Mouse (Mus musculus) heart, embryonic 15.5 days (tissue): ENCODE results near the gene Plekhm1. TPM values are rescaled to one million over a fixed set of nuclear protein-coding genes. Genes with fewer than 3 reads are reported as not detected.
A peak's percentile ranks its signal among the peaks of the same experiment; 100 is the strongest.
"Not testable (repeated sequence)": the region's sequence is repeated elsewhere in the genome, so short reads cannot be mapped to it uniquely, and the experiment has no call there.

Experiments
- ATAC-seq: fragments of 200-750 bp; cut with Nextera tagmentation; replicated peaks from 2 replicates; pipeline ENCODE4 v1.8.0; 2017; ENCODE audit warnings: low read depth, moderate TSS enrichment; ENCODE audit not compliant: insufficient number of reproducible peaks, insufficient read depth, low FRiP score
- H3K27ac ChIP-seq: fragments of 300-500 bp; sonication (generic); 2 replicates; pipeline ENCODE4 v1.5.1; 2015; ENCODE audit warnings: mild to moderate bottlenecking, inconsistent platforms
- H3K27me3 ChIP-seq: fragments of 300-500 bp; sonication (generic); 2 replicates; pipeline ENCODE4 v1.6.1; 2015; ENCODE audit warnings: inconsistent platforms
- H3K36me3 ChIP-seq: fragments of 300-500 bp; sonication (generic); 2 replicates; pipeline ENCODE4 v1.6.1; 2015; ENCODE audit warnings: mild to moderate bottlenecking, inconsistent platforms
- H3K4me1 ChIP-seq: fragments of 300-500 bp; sonication (generic); replicated peaks from 2 replicates; pipeline ENCODE4 v1.6.1; 2015; ENCODE audit warnings: inconsistent platforms
- H3K4me2 ChIP-seq: fragments of 300-500 bp; sonication (generic); 2 replicates; pipeline ENCODE4 v1.6.1; 2015; ENCODE audit warnings: inconsistent platforms, mild to moderate bottlenecking, moderate library complexity
- H3K4me3 ChIP-seq: fragments of 300-500 bp; sonication (generic); 2 replicates; pipeline ENCODE4 v1.5.1; 2015; ENCODE audit warnings: mild to moderate bottlenecking, inconsistent platforms
- H3K9ac ChIP-seq: fragments of 300-500 bp; sonication (generic); 2 replicates; pipeline ENCODE4 v1.6.1; 2015; ENCODE audit warnings: mild to moderate bottlenecking, inconsistent platforms
- H3K9me3 ChIP-seq: fragments of 300-500 bp; sonication (generic); replicated peaks from 2 replicates; pipeline ENCODE4 v1.6.1; 2016; ENCODE audit warnings: inconsistent platforms
- WGBS: fragments of 180-500 bp; shearing (Covaris S2); methylation state at CpG from one replicate; pipeline ENCODE4 v1.1.7; 2015; ENCODE audit warnings: mixed read lengths; 5-methylcytosine and 5-hydroxymethylcytosine counted together
- polyA plus RNA-seq: library from polyadenylated mRNA; unstranded; fragments of >200 nt; fragmentation: Nextera tagmentation; extraction: Ambion mirVana; gene quantifications from 2 replicates; pipeline ENCODE4 v1.2.1, GENCODE M21; 2015

The Plekhm1 gene
- 4.8 and 6.1 TPM in 2 replicates for polyA plus RNA-seq

GRCm38 (mm10) chr11:103411981-103412949 lies at the start of gene Plekhm1:
Plekhm1 (minus strand) TSS chr11:103412687.
- no peaks in the 10 kb centered on the region for H3K27me3 ChIP-seq
- peak within 1 kb of the TSS; percentile 74 for H3K4me3 ChIP-seq
- H3K36me3 ChIP-seq, result no peaks in the 10 kb centered on the region
- ATAC-seq, result peak; percentile 96
- H3K4me2 ChIP-seq, result peak within 1 kb of the TSS; percentile 84
- peaks cover 12% of the 10 kb centered on the region for H3K4me1 ChIP-seq
- H3K9ac ChIP-seq, result peak within 1 kb of the TSS; percentile 76
- under 1% methylated on average over 64 of the region's 67 CpGs for WGBS
- H3K9me3 ChIP-seq, result no peaks in the 10 kb centered on the region
- peak within 1 kb of the TSS; percentile 41 for H3K27ac ChIP-seq

GRCm38 (mm10) chr11:103451105-103451504 lies 38.6 kb upstream of the Plekhm1 start:
- H3K9ac ChIP-seq, H3K27ac ChIP-seq, ATAC-seq, H3K27me3 ChIP-seq, H3K4me1 ChIP-seq, H3K4me2 ChIP-seq, H3K36me3 ChIP-seq, H3K9me3 ChIP-seq, H3K4me3 ChIP-seq: not testable (repeated sequence)
- 70% methylated on average over 1 of the region's 1 CpGs for WGBS

DNA sequence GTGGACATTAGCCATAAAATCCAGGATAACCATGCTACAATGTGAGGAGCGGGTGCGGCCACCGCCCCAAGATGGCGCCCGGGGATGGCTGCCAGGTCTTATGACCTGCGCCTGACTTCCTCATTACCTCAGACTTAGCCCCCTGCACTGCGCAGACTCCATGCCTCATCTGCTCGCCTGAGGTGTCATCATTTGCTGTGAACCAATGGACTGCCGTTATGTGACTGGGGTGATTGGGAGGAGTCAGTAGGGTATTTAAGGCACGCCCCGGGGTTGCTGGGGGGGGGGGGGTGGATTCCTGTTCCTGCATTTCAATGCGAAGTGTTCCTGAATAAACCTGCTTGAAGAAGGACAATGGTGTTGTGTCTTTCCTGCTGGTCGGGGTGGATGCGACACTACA lies 37.2 kb upstream of the Plekhm1 start:
- H3K9me3 ChIP-seq, H3K9ac ChIP-seq, H3K4me3 ChIP-seq, H3K36me3 ChIP-seq, H3K4me1 ChIP-seq, H3K27me3 ChIP-seq, H3K27ac ChIP-seq, ATAC-seq, H3K4me2 ChIP-seq: not testable (repeated sequence)
- WGBS, result 89% methylated on average over 14 of the region's 14 CpGs

GRCm38 (mm10) chr11:103443678-103444077 lies 31.2 kb upstream of the Plekhm1 start:
- H3K27me3 ChIP-seq, result no peaks in the 10 kb centered on the region
- H3K4me1 ChIP-seq, result no peaks in the 10 kb centered on the region
- H3K9me3 ChIP-seq, result no peaks in the 10 kb centered on the region
- no peak overlapping the region for H3K4me3 ChIP-seq
- no peaks in the 10 kb centered on the region for H3K36me3 ChIP-seq
- WGBS, result 86% methylated on average over 3 of the region's 3 CpGs
- ATAC-seq, result no peak
- no peak overlapping the region for H3K9ac ChIP-seq
- H3K27ac ChIP-seq, result no peak overlapping the region
- H3K4me2 ChIP-seq, result no peak overlapping the region

- H3K9me3 ChIP-seq, result no peaks in the 10 kb centered on the region
- no peak for ATAC-seq
- H3K4me2 ChIP-seq, result no peak overlapping the region
- 63% methylated on average over 5 of the region's 5 CpGs for WGBS
- no peaks in the 10 kb centered on the region for H3K4me1 ChIP-seq
- H3K36me3 ChIP-seq, result no peaks in the 10 kb centered on the region
- no peak overlapping the region for H3K9ac ChIP-seq
- no peak overlapping the region for H3K4me3 ChIP-seq
- no peak overlapping the region for H3K27ac ChIP-seq
- 0 out of 2 replicates have a peak, but pooled peaks cover 2% of the 10 kb centered on the region for H3K27me3 ChIP-seq
Measured at GRCm38 (mm10) chr11:103436282-103436681, 23.8 kb upstream of the Plekhm1 start.

DNA sequence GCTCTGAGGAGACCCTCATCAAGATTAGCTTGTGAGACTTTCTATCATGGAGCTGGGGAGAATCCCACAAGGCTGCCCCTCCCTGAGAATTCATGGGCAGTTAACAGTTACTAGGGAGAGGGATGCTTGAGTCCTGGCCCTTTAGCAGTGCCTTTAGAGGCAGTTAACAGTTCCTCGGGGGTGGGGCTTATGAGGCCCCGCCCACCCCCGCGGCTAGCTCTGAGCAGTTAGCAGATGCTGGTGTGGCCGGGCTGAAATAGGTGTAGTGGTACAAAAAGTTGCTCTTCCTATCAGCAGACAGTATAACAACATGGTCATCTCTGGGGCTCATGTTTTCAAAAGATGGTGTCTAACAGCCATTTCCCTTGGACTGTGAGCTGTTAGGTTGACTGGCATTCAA lies 12.5 kb upstream of the Plekhm1 start:
- Histone ChIP-seq H3K27ac (no peak overlapping the region), H3K9ac (no peak overlapping the region), H3K36me3 (no peaks in the 10 kb centered on the region), H3K4me1 (no peaks in the 10 kb centered on the region), H3K4me3 (no peak overlapping the region), H3K27me3 (no peaks in the 10 kb centered on the region), H3K9me3 (no peaks in the 10 kb centered on the region), H3K4me2 (no peak overlapping the region)
- WGBS, result 16% methylated on average over 5 of the region's 5 CpGs
- ATAC-seq, result no peak

DNA sequence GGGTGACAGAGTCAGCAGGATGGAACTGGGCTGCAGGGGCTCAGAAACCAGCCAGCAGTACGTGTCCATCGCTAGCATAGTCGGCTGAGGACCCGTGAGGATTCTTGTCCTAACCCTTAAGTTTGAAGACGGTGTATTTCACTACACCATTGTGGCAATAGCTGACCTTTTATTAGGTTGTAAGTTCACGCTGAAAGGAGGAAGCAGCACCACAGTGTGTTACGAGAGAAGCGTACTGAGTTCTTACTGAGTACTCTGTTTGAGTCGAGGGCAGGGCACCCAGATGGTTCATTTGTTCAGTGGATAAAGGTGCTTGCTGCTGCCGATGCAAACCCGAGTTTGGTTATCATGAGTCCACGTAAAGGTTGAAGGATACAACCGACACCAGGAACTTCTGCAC lies 7.2 kb upstream of the Plekhm1 start:
- 83% methylated on average over 13 of the region's 13 CpGs for WGBS
- no peak for ATAC-seq
- Histone ChIP-seq H3K27ac (no peak overlapping the region), H3K4me2 (no peak overlapping the region), H3K27me3 (no peaks in the 10 kb centered on the region), H3K9me3 (no peaks in the 10 kb centered on the region), H3K4me1 (no peaks in the 10 kb centered on the region), H3K9ac (no peak overlapping the region), H3K4me3 (no peak overlapping the region), H3K36me3 (no peaks in the 10 kb centered on the region)

GRCm38 (mm10) chr11:103419226-103419625 lies 6.7 kb upstream of the Plekhm1 start:
- H3K27ac ChIP-seq, result no peak overlapping the region
- no peak overlapping the region for H3K4me2 ChIP-seq
- H3K4me3 ChIP-seq, result no peak overlapping the region
- H3K36me3 ChIP-seq, result no peaks in the 10 kb centered on the region
- WGBS, result 71% methylated on average over 5 of the region's 5 CpGs
- no peaks in the 10 kb centered on the region for H3K9me3 ChIP-seq
- no peak overlapping the region for H3K9ac ChIP-seq
- ATAC-seq, result no peak
- H3K4me1 ChIP-seq, result no peaks in the 10 kb centered on the region
- no peaks in the 10 kb centered on the region for H3K27me3 ChIP-seq

GRCm38 (mm10) chr11:103413516-103413915 lies 1.0 kb upstream of the Plekhm1 start:
- Histone ChIP-seq H3K36me3 (no peaks in the 10 kb centered on the region), H3K27ac (no peak overlapping the region), H3K9ac (no peak overlapping the region), H3K9me3 (no peaks in the 10 kb centered on the region), H3K4me3 (no peak overlapping the region), H3K27me3 (no peaks in the 10 kb centered on the region), H3K4me1 (peaks cover 12% of the 10 kb centered on the region), H3K4me2 (no peak overlapping the region)
- 78% methylated on average over 1 of the region's 1 CpGs for WGBS
- ATAC-seq, result no peak

- no peaks in the 10 kb centered on the region for H3K27me3 ChIP-seq
- H3K9ac ChIP-seq, result peak overlapping the region; percentile 56
- peak overlapping the region; percentile 84 for H3K4me2 ChIP-seq
- WGBS, result 2% methylated on average over 14 of the region's 14 CpGs
- H3K9me3 ChIP-seq, result no peaks in the 10 kb centered on the region
- H3K4me3 ChIP-seq, result peak overlapping the region; percentile 74
- H3K36me3 ChIP-seq, result no peaks in the 10 kb centered on the region
- peak overlapping the region; percentile 13; the same call in 1 of the 2 replicates for H3K27ac ChIP-seq
- peaks cover 12% of the 10 kb centered on the region for H3K4me1 ChIP-seq
- peak; percentile 45; the same call in 1 of the 2 replicates for ATAC-seq
Measured at GRCm38 (mm10) chr11:103412950-103413423, 500 bp upstream of the Plekhm1 start.

DNA sequence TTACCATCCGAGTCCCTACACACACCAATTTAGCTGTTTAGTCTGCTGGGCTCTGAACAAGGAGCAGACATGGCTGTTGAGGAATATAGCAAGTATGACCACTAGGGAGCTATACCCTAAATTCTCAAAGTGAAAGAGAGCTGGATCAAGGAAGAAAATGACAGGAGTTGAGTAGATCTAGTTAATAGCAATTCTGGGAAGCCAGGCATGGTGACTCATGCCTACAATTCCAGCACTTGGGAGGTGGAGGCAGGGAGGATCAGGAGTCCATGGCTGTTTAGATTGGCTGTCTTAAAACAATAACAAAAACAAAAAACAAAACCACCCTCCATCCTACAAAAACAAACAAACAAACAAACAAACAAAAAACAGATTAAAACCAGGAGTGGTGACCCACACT lies 1.2 kb downstream of the Plekhm1 start:
- Histone ChIP-seq H3K4me3 (peak overlapping the region; percentile 74), H3K27me3 (no peaks in the 10 kb centered on the region), H3K4me1 (peaks cover 12% of the 10 kb centered on the region), H3K9ac (0 out of 2 replicates have a peak overlapping the region, but pooled peaks have one; percentile 76), H3K4me2 (peak overlapping the region; percentile 84), H3K9me3 (no peaks in the 10 kb centered on the region), H3K27ac (no peak overlapping the region), H3K36me3 (no peaks in the 10 kb centered on the region)
- ATAC-seq, result no peak
- 81% methylated on average over 1 of the region's 1 CpGs for whole genome bisulfite sequencing
